Mouse (Mus musculus) G1E (cell line): Measurements from ENCODE around the gene Fgfr2.

ENCODE experiments used
- CTCF ChIP-seq: IDR thresholded peaks from 2 replicates; pipeline ENCODE4 v1.5.1; 2012; ENCODE audit warnings: low read depth, low read length, inconsistent platforms, mixed read lengths
- POLR2AphosphoS5 ChIP-seq: IDR thresholded peaks from 2 replicates; pipeline ENCODE4 v1.6.1; 2012; ENCODE audit warnings: low read depth, low read length, inconsistent platforms; ENCODE audit not compliant: insufficient replicate concordance
- TAL1 ChIP-seq: conservative IDR thresholded peaks from 2 replicates; pipeline ENCODE4 v1.6.1; 2012; ENCODE audit warnings: low read depth, low read length, inconsistent platforms, mixed read lengths

DNA sequence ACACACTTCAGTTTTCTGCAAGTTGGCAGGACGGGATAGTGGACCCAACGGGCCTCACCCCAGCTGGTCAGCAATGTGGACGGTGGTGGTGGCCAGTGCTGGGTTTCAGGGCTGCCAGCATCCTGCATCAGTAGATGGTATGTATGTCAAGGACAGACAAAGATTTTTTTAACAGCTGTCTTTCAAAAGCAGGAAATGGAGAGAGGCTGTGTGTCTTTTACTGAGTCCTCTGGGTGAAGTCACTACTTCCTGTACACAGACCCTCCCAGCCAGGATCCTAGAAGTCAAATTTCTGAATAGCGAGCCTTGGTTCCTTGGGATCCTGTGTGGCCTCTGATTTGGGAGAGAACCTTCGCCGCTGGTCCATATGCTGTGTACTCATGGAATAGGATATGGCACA, 2832.0 kb downstream of the Fgfr2 start:
- TF ChIP-seq CTCF (no peak), TAL1 (no peak), POLR2AphosphoS5 (no peak)
